Mouse (Mus musculus): ENCODE measurements around the gene Rbpj. TPM values are rescaled to one million over a fixed set of nuclear protein-coding genes. Genes with fewer than 3 reads are reported as not detected.

Gene Rbpj
- polyA plus RNA-seq, 1 experiment from 2014 or later = 12.3 TPM

GRCm38 (mm10) chr5:53509465-53509864, 43.5 kb downstream of the Rbpj start:
- no peaks in the 10 kb centered on the region for H3K4me1 ChIP-seq (replicated peaks; ENCODE audit: control insufficient read depth, insufficient read depth)
- peak; percentile 49; the same call in 1 of the 2 replicates for ATAC-seq (ENCODE audit: low FRiP score, low TSS enrichment)
- H3K27me3 ChIP-seq (ENCODE audit: control insufficient read depth, insufficient read depth, low read length) = no peaks in the 10 kb centered on the region
- no peak for DNase-seq (ENCODE audit: low spot score)
- WGBS = 48% methylated on average over 10 of the region's 10 CpGs
- H3K4me2 ChIP-seq (replicated peaks; ENCODE audit: low read depth) = no peak overlapping the region
- H3K9me3 ChIP-seq (ENCODE audit: control insufficient read depth, low read length) = no peaks in the 10 kb centered on the region
- H3K27ac ChIP-seq (replicated peaks) = 0 out of 2 replicates have a peak overlapping the region, but pooled peaks have one; percentile 0
- H3K4me3 ChIP-seq (ENCODE audit: low read depth, low read length) = no peak overlapping the region
- H3K9ac ChIP-seq (ENCODE audit: low read length) = no peak overlapping the region
- no peaks in the 10 kb centered on the region for H3K36me3 ChIP-seq (ENCODE audit: control insufficient read depth, insufficient read depth, low read length)
- no peak for TF ChIP-seq EP300 (optimal IDR thresholded peaks at IDR 0.05)
- no peak for TF ChIP-seq CTCF (IDR thresholded peaks at IDR 0.05; ENCODE audit: low read depth)

GRCm38 (mm10) chr5:53509927-53510326, 44.0 kb downstream of the Rbpj start:
- no peak for DNase-seq (ENCODE audit: low spot score)
- no peaks in the 10 kb centered on the region for H3K27me3 ChIP-seq (ENCODE audit: control insufficient read depth, insufficient read depth, low read length)
- no peaks in the 10 kb centered on the region for H3K9me3 ChIP-seq (ENCODE audit: control insufficient read depth, low read length)
- no peaks in the 10 kb centered on the region for H3K4me1 ChIP-seq (replicated peaks; ENCODE audit: control insufficient read depth, insufficient read depth)
- WGBS = 88% methylated on average over 2 of the region's 2 CpGs
- TF ChIP-seq CTCF (IDR thresholded peaks at IDR 0.05; ENCODE audit: low read depth) = no peak
- TF ChIP-seq EP300 (optimal IDR thresholded peaks at IDR 0.05) = no peak
- no peaks in the 10 kb centered on the region for H3K36me3 ChIP-seq (ENCODE audit: control insufficient read depth, insufficient read depth, low read length)
- H3K9ac ChIP-seq (ENCODE audit: low read length) = no peak overlapping the region
- H3K27ac ChIP-seq (replicated peaks) = no peak overlapping the region
- no peak for ATAC-seq (ENCODE audit: low FRiP score, low TSS enrichment)
- H3K4me2 ChIP-seq (replicated peaks; ENCODE audit: low read depth) = no peak overlapping the region
- no peak overlapping the region for H3K4me3 ChIP-seq (ENCODE audit: low read depth, low read length)

GRCm38 (mm10) chr5:53511426-53511825, 45.5 kb downstream of the Rbpj start:
- Histone ChIP-seq H3K9me3 (ENCODE audit: control insufficient read depth, low read length) (no peaks in the 10 kb centered on the region), H3K36me3 (ENCODE audit: control insufficient read depth, insufficient read depth, low read length) (no peaks in the 10 kb centered on the region), H3K27me3 (ENCODE audit: control insufficient read depth, insufficient read depth, low read length) (no peaks in the 10 kb centered on the region), H3K4me2 (replicated peaks; ENCODE audit: low read depth) (no peak overlapping the region), H3K4me3 (ENCODE audit: low read depth, low read length) (no peak overlapping the region), H3K4me1 (replicated peaks; ENCODE audit: control insufficient read depth, insufficient read depth) (no peaks in the 10 kb centered on the region), H3K27ac (replicated peaks) (no peak overlapping the region), H3K9ac (ENCODE audit: low read length) (no peak overlapping the region)
- WGBS = 72% methylated on average over 4 of the region's 4 CpGs
- DNase-seq (ENCODE audit: low spot score) = no peak
- no peak for TF ChIP-seq EP300 (optimal IDR thresholded peaks at IDR 0.05)
- no peak for TF ChIP-seq CTCF (IDR thresholded peaks at IDR 0.05; ENCODE audit: low read depth)
- ATAC-seq (ENCODE audit: low FRiP score, low TSS enrichment) = peak; percentile 45; the same call in 1 of the 2 replicates

- DNase-seq (ENCODE audit: low spot score) (no peak), ATAC-seq (ENCODE audit: low FRiP score, low TSS enrichment) (no peak; the same call in 1 of the 2 replicates)
- no peak overlapping the region for H3K4me3 ChIP-seq (ENCODE audit: low read depth, low read length)
- no peak overlapping the region for H3K27ac ChIP-seq (replicated peaks)
- H3K4me2 ChIP-seq (replicated peaks; ENCODE audit: low read depth) = no peak overlapping the region
- H3K9ac ChIP-seq (ENCODE audit: low read length) = no peak overlapping the region
- no peaks in the 10 kb centered on the region for H3K27me3 ChIP-seq (ENCODE audit: control insufficient read depth, insufficient read depth, low read length)
- no peaks in the 10 kb centered on the region for H3K4me1 ChIP-seq (replicated peaks; ENCODE audit: control insufficient read depth, insufficient read depth)
- no peaks in the 10 kb centered on the region for H3K36me3 ChIP-seq (ENCODE audit: control insufficient read depth, insufficient read depth, low read length)
- no peaks in the 10 kb centered on the region for H3K9me3 ChIP-seq (ENCODE audit: control insufficient read depth, low read length)
- WGBS = 55% methylated on average over 4 of the region's 4 CpGs
- TF ChIP-seq CTCF (IDR thresholded peaks at IDR 0.05; ENCODE audit: low read depth) (no peak), EP300 (optimal IDR thresholded peaks at IDR 0.05) (no peak)
These were observed 49.1 kb downstream of the Rbpj start for GRCm38 (mm10) chr5:53514959-53515612.

- DNase-seq (ENCODE audit: low spot score) (no peak), ATAC-seq (ENCODE audit: low FRiP score, low TSS enrichment) (no peak)
- Histone ChIP-seq H3K36me3 (ENCODE audit: control insufficient read depth, insufficient read depth, low read length) (no peaks in the 10 kb centered on the region), H3K4me3 (ENCODE audit: low read depth, low read length) (no peak overlapping the region), H3K9ac (ENCODE audit: low read length) (no peak overlapping the region), H3K4me2 (replicated peaks; ENCODE audit: low read depth) (no peak overlapping the region), H3K27me3 (ENCODE audit: control insufficient read depth, insufficient read depth, low read length) (no peaks in the 10 kb centered on the region), H3K9me3 (ENCODE audit: control insufficient read depth, low read length) (no peaks in the 10 kb centered on the region), H3K27ac (replicated peaks) (no peak overlapping the region), H3K4me1 (replicated peaks; ENCODE audit: control insufficient read depth, insufficient read depth) (no peaks in the 10 kb centered on the region)
- WGBS = 85% methylated on average over 2 of the region's 2 CpGs
- TF ChIP-seq CTCF (IDR thresholded peaks at IDR 0.05; ENCODE audit: low read depth) (no peak), EP300 (optimal IDR thresholded peaks at IDR 0.05) (no peak)
These were observed 50.5 kb downstream of the Rbpj start for GRCm38 (mm10) chr5:53516482-53516881.

- Histone ChIP-seq H3K27me3 (ENCODE audit: control insufficient read depth, insufficient read depth, low read length) (no peaks in the 10 kb centered on the region), H3K27ac (replicated peaks) (no peak overlapping the region), H3K4me3 (ENCODE audit: low read depth, low read length) (no peak overlapping the region), H3K36me3 (ENCODE audit: control insufficient read depth, insufficient read depth, low read length) (no peaks in the 10 kb centered on the region), H3K9ac (ENCODE audit: low read length) (no peak overlapping the region), H3K9me3 (ENCODE audit: control insufficient read depth, low read length) (no peaks in the 10 kb centered on the region), H3K4me2 (replicated peaks; ENCODE audit: low read depth) (no peak overlapping the region), H3K4me1 (replicated peaks; ENCODE audit: control insufficient read depth, insufficient read depth) (no peaks in the 10 kb centered on the region)
- no peak for DNase-seq (ENCODE audit: low spot score)
- 81% methylated on average over 8 of the region's 8 CpGs for WGBS
- TF ChIP-seq CTCF (IDR thresholded peaks at IDR 0.05; ENCODE audit: low read depth) = no peak
- no peak for TF ChIP-seq EP300 (optimal IDR thresholded peaks at IDR 0.05)
- ATAC-seq (ENCODE audit: low FRiP score, low TSS enrichment) = no peak
These were observed 51.9 kb downstream of the Rbpj start for GRCm38 (mm10) chr5:53517802-53518201.

Measured in stomach, postnatal 0 days (tissue).